Mouse (Mus musculus) gonadal fat pad, adult 2 months (tissue): Measurements from ENCODE around the gene Dusp10. TPM values are rescaled to one million over a fixed set of nuclear protein-coding genes. Genes with fewer than 3 reads are reported as not detected.

Source experiments
- DNase-seq: peaks from one replicate; pipeline ENCODE4 v3.0.0-alpha.2; 2012; ENCODE audit warnings: low read depth
- polyA plus RNA-seq: library from polyadenylated mRNA; depleted of rRNA; stranded (reverse); fragments of >200 nt; gene quantifications from 2 replicates; pipeline ENCODE4 v1.2.3, GENCODE M21; 2012; rRNA removed

Gene Dusp10
- polyA plus RNA-seq, 1 experiment: 34.1 TPM

- peak; percentile 8 for DNase-seq
Measured at GRCm38 (mm10) chr1:184100927-184101749, 88.0 kb downstream of the Dusp10 start.

GRCm38 (mm10) chr1:184101750-184102046 lies 88.6 kb downstream of the Dusp10 start:
- DNase-seq: no peak

GRCm38 (mm10) chr1:184106832-184107231 lies 93.7 kb downstream of the Dusp10 start:
- no peak for DNase-seq

GRCm38 (mm10) chr1:184107448-184107847 lies 94.3 kb downstream of the Dusp10 start:
- DNase-seq: no peak

GRCm38 (mm10) chr1:184108254-184108653 lies 95.2 kb downstream of the Dusp10 start:
- DNase-seq: no peak

- no peak for DNase-seq
Measured at GRCm38 (mm10) chr1:184117586-184117985, 104.5 kb downstream of the Dusp10 start.

GRCm38 (mm10) chr1:184117991-184118390 lies 104.9 kb downstream of the Dusp10 start:
- no peak for DNase-seq

GRCm38 (mm10) chr1:184118586-184118985 lies 105.5 kb downstream of the Dusp10 start:
- no peak for DNase-seq

Other genes with a start within 250 kb of the Dusp10 start
- 3.1 and 4.2 TPM in 2 replicates for gene 1700056E22Rik, start 21.0 kb downstream of the Dusp10 start, polyA plus RNA-seq